Mouse (Mus musculus): ENCODE results near the gene Tomm22.

GRCm38 (mm10) chr15:79641135-79641817, 29.4 kb upstream of the Tomm22 start:
- no peak for TF ChIP-seq CTCF (IDR thresholded peaks at IDR 0.05; ENCODE audit: control insufficient read depth, insufficient read depth, insufficient replicate concordance, low read depth, low read length)
- no peak for TF ChIP-seq POLR2A (IDR thresholded peaks at IDR 0.05; ENCODE audit: control insufficient read depth, low read depth, low read length)
